Mouse (Mus musculus) MEL (cell line): Measurements from ENCODE around the gene Frmd4a.
A peak's percentile ranks its signal among the peaks of the same experiment; 100 is the strongest.

Source experiments
- CTCF ChIP-seq, 3 experiments: IDR thresholded peaks in 2 of 3; conservative IDR thresholded peaks in 1 of 3; 2 replicates each; pipeline ENCODE4 v1.5.1; 2011 to 2012; ENCODE audit warnings: low read length in 3 of 3, low read depth in 2 of 3, mild to moderate bottlenecking in 2 of 3, improper control_type of control experiment in 1 of 3, inconsistent platforms in 1 of 3, mixed read lengths in 1 of 3, moderate library complexity in 1 of 3; ENCODE audit not compliant: control insufficient read depth in 1 of 3, insufficient read depth in 1 of 3, poor library complexity in 1 of 3, severe bottlenecking in 1 of 3
- EP300 ChIP-seq, 2 experiments: IDR thresholded peaks; 2 replicates each; pipeline ENCODE4 v1.6.1; 2011; ENCODE audit warnings: improper control_type of control experiment in 2 of 2, low read length in 2 of 2, low read depth in 1 of 2, mild to moderate bottlenecking in 1 of 2
- POLR2A ChIP-seq, 2 experiments: IDR thresholded peaks; 2 replicates each; pipeline ENCODE4 v1.6.1; 2011 to 2012; ENCODE audit warnings: low read length in 2 of 2, mild to moderate bottlenecking in 2 of 2, control low read depth in 1 of 2, improper control_type of control experiment in 1 of 2, low read depth in 1 of 2, moderate library complexity in 1 of 2; ENCODE audit not compliant: control insufficient read depth in 1 of 2, insufficient read depth in 1 of 2, poor library complexity in 1 of 2

- TF ChIP-seq CTCF (IDR thresholded peaks at IDR 0.05 in 2 of 3, conservative IDR thresholded peaks at IDR 0.05 in 1 of 3; ENCODE audit: control insufficient read depth in 1 of 3, insufficient read depth in 1 of 3, low read depth in 2 of 3, low read length in 3 of 3, poor library complexity in 1 of 3, severe bottlenecking in 1 of 3) (peak in 2 of 3 experiments; percentile 26 to 63; a peak in 3 of 6 replicates), EP300 (IDR thresholded peaks at IDR 0.05; ENCODE audit: low read depth in 1 of 2, low read length in 2 of 2) (no peak), POLR2A (IDR thresholded peaks at IDR 0.05; ENCODE audit: control insufficient read depth in 1 of 2, insufficient read depth in 1 of 2, low read depth in 1 of 2, low read length in 2 of 2, poor library complexity in 1 of 2) (no peak)
Measured at GRCm38 (mm10) chr2:4253348-4253747, 235.8 kb downstream of the Frmd4a start.
